Mouse (Mus musculus) retina, postnatal 1 day (tissue): ENCODE results near the gene Lrwd1.

ENCODE experiments used
- DNase-seq: peaks from one replicate; pipeline ENCODE4 v3.0.0-alpha.2; 2012

Lrwd1 gene

DNA sequence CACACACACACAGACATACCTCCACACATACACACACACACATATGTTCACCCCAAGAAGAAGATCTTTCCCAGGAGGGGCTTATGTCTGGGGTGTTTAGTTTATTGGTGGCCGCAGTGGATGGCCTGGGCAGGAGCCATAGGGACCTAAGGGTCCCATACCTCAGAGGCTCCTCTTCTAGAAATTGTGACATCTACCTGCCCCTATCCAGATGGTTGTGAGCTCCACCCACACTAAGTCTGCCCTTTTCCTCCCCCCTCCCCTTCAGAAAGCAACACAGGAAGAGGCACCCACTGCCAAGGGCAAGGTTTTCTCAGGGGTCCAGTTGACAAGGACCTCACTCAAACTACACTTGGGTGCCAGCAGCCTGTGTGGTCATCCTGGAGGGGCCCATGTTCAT, 11.1 kb upstream of the Lrwd1 start:
- no peak for DNase-seq

DNA sequence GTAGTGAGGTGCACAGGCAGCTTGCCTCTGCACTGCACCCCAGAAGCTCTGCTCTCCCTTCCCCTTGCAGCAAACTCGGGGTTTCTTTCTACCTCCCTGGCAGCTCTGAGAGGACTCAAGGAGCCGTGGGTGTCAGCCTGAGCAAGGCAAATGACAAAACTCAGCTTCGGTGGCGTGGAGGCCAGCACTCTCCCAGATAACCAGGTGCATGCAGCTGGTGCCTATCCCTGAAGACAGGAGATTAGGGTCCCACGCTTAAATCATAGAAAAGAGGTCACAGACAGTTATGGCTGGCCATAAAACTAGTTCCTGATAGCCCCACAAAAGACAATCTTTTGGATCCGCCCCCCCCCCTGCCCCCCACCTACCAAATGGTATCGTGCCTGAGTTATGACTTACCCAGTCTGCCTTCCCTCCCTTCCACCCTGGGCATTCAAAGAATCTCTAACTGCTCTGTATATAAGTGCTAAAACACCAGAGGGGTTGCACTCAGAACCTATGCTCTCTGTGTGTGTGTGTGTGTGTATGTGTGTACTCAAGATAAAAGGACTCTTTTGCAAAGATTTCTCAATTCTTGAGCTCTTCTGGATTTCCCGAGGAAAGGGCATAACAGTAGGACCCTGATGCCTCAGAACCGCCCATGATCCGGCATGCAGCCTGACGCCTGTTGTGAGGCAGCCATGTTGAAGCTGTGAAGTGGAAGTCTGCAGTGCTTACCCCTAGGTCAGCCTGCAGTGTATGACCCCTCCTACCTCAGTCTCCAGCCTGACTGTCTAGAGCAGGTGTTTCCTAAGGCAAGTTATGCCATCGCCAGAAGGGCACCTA, 8.9 kb upstream of the Lrwd1 start:
- no peak for DNase-seq

DNA sequence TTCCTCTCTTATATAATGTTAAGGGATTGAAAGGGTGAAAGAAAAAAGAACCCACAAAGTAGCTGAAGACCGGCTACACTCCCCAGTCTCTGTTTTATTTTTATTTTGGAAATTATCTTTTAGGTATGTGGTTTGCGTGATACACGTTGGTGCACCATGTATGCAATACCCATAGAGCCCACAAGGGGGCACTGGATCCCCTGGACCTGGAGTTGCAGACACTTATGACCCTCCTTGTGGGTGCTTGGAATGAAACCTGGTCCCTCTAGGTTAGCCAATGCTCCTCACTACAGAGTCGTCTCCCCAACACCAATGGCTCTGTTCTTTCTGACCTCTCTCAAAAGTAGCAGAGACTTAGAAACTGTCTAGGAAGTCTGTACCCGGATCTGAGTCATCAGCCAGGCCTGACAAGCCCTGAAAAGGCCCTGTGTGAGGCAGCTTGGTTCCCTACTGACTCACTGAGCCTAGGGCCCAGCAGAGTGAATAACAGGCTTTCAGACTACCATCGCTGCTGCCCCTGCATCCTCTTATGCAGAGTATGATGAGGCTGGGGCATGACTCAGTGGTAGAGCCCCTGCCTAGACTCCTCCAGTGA, 7.4 kb upstream of the Lrwd1 start:
- no peak for DNase-seq

DNA sequence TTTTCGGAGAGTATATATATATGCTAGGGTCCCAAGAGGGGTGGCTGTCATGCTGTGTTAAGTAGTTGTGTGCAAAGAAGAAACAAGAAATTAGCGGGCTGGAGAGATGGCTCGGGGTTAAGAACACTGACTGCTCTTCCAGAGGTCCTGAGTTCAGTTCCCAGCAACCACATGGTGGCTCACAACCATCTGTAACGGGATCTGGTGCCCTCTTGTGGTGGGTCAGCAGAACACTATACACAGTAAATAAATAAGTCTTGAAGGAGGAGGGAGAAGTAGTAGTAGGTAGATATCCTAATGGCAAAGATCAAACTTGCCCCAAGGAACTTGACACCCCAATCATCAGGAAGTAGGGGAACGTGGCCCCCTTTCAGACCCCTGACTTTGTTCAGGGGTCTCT, 6.9 kb upstream of the Lrwd1 start:
- no peak for DNase-seq

DNA sequence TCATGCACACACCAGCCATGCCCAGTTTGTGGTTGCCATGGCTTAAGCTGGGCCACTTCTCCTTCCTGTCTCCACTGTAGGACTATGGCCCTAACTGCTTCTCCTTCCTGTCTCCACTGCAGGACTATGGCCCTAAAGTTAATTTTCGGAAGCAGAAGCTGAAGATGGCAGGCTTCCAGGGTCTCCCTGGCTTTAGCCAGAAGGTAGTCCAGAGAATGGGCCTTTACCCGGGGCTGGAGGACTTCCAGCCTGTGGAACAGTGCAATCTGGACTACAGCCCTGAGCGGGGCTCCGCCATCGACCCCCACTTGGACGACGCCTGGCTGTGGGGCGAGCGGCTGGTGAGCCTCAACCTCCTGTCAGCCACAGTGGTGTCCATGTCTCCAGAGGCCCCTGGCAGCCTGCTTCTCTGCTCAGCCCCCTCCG, 4.2 kb upstream of the Lrwd1 start:
- no peak for DNase-seq

DNA sequence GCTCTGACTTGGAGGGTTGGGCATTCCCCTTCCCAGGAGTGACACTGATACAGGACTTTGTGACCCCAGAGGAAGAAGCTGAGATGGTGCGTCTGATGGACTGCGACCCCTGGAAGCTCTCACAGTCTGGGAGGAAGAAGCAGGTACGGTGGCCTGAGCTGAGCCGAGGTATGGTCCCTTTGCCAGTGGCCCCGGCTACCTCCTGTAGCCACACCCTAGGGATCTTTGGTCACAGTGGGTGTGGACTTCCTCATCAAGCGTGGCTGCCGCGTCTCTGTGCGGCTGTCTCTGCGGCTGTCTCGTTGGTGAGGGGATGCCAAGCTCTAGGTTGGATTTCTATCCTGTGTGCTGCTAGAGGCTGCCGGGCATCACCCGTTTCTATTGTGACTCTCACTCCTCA, 3.5 kb upstream of the Lrwd1 start:
- no peak for DNase-seq

DNA sequence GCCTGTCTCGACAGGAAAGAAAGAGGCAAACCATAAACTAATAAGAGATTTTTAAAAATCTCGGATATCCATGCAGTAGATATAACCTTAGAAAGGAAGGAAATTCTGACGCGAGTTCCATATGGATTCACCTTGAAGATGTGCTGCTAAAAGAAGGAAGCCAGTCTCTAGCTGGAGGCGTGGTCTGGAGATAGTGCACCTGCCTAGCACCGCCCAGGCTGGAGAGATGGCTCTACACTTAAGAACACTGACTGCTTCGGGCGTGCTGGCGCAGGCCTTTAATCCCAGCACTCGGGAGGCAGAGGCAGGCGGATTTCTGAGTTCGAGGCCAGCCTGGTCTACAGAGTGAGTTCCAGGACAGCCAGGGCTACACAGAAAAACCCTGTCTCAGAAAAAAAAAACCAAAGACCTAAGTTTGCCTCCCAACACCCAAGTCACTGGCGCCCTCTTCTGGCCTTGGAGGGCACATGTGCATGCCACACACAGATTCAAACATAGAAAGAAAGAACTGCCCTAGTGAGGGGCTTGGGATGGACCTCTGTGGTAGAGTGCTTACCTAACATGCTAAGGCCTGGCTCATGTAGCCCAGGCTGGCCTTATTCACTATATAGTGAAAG, 1.9 kb upstream of the Lrwd1 start:
- peak; percentile 74 for DNase-seq

DNA sequence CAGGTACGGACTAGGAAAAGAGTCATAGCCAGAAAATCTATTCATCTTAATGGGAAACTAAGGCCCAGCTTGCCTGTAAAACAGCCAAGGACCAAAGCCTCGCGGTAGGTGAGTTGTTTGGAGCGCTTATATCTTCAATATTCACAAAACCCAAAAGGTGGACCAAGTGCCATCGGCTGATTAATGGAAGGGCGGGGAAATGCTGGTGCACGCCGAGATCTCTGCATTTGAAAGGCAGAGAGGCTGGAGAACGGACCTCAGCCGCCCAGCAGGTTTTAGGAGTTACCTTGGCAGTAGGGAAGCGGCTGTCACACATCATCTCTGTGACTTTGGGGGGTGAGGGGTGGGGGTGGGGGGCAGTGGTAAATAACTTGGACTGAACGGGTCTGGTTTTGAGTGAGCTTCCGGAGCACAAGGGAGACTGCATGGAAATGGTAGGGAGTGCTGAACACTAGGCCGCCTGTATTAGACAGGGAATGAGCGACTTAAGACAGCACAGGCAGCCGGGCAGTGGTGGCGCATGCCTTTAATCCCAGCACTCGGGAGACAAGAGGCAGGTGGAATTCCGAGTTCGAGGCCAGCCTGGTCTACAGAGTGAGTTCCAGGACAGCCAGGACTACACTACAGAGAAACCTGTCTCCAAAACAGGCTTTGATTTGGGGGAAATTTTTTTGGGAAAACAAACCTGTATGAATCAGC, 567 bp upstream of the Lrwd1 start:
- DNase-seq = no peak

DNA sequence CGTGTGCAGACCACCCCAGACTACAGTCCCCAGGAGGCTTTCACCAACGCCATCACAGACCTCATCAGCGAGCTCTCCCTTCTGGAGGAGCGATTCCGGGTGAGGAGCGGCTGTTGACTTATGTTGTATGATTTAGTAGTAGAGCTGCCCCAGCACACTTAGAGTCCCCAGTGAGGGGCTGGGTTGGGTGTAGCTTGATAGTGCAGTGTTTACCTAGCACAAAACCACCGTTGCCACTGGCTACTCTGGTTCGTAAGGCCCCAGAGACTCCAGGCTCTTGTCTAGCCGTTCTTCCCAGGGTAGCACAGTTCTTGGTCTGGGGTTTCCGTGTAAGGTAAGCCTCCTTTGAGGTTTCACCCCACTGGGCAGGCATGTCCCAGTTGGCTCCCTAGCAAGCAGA, 13.7 kb downstream of the Lrwd1 start:
- DNase-seq = no peak

DNA sequence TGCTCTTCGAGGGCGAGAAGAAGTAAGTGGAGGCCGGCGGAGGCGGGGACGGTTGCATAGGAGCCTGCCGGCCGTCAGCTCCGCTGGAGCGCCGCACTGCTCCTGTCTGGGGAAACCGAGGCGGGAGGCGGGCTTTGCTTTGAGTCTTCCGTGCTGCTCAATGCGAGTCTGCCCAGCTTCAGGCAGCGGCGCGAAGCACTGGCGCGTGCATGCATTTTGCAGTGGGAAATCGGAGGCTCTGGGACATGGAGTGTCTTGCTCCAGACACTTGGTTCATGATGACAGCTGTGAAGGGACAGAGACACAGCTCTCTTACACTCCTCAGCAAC, 19.1 kb downstream of the Lrwd1 start:
- DNase-seq = no peak

DNA sequence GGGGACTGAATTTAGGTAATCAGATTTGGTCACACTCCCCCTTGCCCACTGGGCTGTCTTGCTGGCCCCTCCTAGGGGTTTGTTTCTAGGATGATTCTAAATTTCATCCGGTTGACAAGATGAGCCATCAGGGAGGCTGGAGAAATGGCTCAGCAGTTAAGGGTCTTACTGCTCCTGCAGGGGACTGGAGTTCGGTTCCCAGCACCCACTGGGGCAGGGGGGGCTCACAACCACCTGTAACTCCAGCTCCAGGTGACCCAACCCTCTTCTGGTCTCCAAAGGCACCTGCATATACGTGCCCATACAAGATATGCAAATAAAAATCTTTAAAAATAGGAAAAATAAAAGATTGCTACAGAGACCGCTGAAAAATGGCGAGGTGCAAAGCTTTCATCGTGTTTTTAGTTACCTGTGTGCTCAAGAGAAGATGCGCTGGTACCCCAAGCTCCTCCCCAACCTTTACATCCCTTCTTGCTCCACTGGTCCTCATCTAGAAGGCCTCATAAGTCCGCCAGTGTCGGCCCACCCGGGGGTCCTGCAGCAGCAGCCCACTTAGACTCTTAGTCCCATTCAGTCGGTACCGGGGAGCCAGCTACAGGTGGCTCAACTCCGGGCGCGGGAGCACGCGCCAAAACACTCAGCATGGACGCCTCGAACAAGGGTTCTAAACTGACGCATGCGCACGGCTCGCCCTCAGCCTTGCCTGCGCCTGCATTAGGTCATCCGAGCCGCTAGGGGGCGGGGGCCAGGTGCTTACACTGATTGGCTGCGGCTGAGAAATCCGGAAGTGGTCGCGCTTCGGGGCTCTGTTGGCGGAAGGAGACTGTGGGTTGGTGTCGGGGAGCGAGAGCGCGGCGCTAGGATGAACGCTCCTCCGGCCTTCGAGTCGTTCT, 19.7 kb downstream of the Lrwd1 start, which contains the start of gene Polr2j:
Gene Polr2j (plus strand): TSS at position 741 of the 893 bp plus-strand sequence.
- peak; percentile 98 for DNase-seq

DNA sequence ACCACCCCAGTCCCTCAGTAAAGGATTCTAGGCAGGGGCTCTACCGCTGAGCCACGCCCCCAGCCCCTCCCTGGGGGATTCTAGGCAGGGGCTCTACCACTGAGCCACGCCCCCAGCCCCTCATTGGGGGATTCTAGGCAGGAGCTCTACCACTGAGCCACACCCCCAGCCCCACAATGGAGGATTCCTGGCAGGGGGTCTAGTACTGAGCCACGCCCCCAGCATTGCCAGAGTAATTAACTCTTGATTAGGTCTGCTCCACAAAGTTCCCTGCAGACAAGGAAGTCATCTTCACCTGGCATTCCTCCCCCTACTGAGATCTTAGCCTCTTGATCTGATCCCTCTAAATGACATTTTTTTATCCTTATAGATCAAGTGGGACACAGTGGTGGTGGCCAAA, 22.3 kb downstream of the Lrwd1 start:
- peak; percentile 37 for DNase-seq

DNA sequence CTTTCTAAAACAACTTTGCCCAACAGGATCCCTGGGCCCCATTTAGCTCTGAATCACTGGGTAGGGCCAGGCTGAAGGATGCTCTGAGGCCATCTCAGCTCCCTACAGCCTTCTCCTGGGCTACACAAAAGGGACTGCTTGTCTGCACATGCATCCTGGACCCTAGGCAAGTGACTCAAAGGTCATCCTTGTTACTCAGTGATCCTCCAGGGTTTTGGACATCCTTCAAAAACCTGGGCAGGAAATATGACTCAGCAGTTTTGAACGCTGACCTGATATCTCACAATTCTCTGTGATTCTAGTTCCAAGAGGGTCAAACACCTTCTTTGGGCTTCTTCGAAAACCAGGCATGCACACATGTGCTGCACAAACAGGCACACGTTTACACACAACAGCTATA, 26.8 kb downstream of the Lrwd1 start:
- DNase-seq = no peak

DNA sequence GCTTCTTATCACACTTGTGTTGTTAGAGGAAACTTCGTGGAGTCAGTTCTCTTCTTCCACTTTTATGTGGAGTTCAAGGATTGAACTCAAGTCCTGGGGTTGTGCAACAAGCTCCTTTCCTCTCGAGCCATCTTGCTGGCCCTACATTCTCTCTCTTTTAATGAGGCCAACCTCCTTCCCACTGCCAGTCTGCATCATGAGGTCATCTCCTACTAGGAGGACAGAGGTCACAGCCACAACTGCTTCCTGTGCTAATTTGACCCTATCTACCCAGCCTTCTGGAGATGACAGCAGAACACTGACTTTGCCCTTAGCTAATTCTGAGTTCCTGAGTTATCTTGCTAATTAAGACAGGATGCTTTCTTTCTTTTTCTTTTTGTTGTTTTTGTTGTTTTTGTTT, 27.4 kb downstream of the Lrwd1 start:
- DNase-seq = no peak

DNA sequence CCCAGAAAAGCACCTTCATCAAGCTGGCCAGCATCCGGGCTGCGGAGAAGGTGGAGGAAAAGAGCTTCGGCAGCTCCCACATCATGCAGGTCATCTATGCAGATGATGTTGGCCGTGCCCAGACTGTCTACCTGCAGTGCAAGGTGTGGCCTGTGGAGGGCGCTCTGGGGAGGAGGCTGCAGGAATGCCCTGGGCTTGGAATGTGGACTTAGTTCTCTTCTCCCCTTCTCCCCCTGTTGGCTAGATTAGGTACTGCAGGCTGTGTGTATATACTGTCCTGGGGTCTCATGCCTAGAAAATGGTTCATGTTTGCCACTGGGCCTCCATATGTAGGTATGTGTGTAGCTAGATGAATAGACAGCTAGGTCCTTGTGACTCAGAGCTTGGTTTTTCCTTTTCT, 31.4 kb downstream of the Lrwd1 start:
- DNase-seq = peak; percentile 69

DNA sequence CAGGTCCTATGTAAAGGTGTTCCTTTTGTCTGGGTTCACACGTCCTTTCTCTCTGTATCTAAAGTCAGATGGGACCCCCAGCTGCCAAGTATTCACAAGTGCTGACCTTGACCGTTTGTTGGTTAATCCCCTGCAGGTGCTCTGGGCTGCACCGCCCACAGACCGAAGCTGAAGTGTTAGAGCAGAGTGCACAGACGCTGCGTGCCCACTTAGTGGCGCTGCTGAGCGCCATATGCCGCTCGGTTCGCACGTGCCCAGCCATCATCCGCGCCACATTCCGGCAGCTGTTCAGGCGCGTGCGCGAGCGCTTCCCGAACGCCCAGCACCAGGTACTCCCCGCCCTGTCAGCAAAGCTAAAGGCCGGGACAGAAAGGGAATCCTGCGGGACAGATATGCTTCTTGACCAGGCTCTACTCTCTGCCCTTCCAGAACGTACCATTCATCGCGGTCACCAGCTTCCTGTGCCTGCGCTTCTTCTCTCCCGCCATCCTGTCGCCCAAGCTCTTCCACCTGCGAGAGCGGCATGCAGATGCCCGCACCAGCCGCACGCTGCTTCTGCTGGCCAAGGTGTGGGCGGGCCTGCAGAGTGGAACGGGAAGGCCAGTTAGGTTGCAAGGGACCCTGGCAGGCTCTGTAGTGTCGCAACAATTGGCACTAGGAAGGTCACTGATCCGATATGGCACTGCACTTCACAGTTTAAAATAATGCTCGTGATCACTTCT, 33.6 kb downstream of the Lrwd1 start:
- peak; percentile 88 for DNase-seq

DNA sequence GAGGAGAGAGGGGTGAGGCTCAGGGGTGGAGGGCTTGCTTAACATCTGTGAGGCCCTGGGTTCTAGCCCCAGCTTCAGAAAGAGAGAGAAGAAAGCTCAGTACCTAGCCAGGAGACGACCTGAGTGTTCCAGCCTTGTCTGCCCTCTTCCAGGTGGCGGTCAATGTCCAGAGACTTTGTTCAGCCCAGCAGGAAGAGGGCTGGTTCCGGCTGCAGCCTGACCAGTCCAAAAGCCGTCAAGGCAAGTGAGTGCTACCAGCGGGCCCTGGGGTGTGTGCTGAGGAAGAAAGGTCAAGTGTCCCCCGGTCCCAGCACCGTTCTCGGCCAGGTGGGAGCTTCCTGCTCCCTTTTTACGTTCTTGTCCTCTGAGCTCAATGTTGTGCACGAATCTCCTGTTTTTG, 37.3 kb downstream of the Lrwd1 start:
- DNase-seq = no peak

DNA sequence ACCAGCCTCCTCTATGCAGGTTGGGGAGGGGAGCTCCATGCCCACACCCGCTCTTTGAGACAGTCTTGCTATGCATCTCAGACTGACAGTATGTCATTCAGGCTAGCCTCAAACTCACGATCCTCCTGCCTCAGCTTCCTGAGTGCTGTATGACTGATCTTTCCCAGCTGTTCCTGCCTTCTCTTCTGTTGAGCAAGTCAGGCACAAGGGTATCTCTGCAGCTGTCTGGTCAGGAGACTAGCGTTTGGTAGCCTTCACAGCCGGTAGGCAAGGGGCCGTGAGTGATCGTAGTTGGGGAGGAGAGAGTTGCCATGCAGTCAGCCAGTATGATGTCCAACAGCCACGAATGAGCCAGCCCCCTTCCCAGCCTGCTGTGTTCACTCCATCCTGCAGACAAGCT, 40.8 kb downstream of the Lrwd1 start:
- no peak for DNase-seq

DNA sequence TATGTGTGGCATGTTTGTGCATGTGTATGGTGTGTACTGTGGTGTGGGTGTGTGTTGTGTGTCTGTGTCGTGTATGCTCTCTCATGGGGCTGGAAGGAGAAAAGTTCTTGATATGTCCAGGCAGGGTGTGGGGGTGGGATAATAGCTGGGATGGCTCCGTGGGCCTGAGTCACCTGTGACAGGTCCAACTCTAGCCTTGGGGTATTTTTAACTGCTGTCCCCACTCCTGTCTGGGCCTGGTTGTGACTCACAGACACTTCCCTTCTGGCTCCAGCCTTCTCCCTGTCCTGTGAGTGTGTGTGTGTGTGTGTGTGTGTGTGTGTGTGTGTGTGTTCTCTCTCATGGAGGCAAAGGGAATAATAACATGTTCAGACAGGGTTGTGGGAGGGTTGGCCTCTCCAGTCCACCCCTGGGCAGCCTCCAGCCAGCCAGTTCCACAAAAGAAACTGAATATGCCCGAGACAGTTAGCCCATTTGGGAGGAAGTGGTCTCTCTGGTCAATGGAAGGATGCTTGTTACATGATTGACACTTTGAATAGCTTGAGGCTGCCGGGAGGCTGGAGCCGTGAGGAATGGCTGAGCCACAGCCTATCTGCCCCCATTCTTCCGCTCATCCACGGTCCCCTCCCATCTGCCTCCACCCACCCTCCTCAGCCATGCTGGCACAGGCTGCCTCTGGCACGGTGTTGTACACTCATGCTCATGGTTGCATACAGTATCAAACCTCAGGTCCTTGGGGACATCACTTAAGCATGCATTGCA, 41.4 kb downstream of the Lrwd1 start:
- no peak for DNase-seq

DNA sequence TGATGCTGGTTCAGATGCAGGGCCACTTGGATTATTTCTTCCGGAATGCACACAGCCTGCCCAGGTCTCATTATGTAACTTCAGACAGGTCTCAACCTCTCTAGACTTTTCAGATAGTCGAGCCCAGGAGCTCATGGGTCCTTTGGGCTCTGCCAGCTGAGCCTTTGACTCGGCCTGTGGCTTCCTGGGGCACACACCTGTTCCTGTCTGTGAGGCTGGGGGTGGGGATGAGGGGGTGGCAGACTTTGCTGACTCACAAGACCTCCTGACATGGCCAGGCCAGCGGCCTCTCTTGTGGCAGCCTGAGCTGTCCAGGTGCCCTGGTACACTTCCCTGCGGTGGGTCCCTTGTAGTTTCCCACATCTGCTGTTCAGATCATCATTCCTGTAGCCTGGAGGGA, 43.9 kb downstream of the Lrwd1 start:
- no peak for DNase-seq
